Mouse (Mus musculus): Measurements from ENCODE around the gene Neurog2.

Neurog2 gene

DNA sequence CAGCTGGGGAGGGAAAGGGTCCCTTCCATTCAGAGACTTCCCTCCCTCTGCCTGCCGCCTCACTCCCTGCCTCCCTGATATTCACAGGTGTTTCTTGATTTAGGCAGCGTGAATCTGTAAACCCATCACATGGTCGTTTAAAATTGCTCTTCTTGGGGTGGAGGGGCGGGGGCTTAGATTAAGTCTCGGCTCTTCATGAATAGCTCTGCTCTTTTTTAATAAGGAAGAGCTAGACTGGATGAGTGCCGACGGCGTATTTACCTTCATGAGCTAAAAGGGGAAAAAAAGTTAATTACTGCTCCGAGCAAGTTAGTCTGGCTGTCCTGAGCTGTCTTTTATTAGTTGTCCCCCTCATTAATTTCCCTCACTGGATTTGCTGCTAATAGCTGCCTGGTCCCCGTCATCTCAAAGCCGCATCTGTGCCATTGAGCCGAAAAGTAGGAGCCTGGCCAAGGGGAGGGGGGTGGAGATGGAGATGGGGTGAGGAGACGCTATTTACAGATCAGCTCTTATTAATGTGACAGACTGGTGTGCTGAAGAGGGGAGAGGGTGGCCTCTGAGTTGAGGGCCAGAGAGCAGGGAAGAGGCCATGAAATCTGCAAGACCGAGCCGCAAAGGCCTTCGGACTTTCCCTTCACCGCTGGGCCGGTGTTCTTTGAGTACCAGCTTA, 13.4 kb downstream of the Neurog2 start:
- peak; percentile 94 for DNase-seq

- DNase-seq = peak; percentile 88
These were observed 19.1 kb downstream of the Neurog2 start for GRCm38 (mm10) chr3:127651742-127652653.

DNA sequence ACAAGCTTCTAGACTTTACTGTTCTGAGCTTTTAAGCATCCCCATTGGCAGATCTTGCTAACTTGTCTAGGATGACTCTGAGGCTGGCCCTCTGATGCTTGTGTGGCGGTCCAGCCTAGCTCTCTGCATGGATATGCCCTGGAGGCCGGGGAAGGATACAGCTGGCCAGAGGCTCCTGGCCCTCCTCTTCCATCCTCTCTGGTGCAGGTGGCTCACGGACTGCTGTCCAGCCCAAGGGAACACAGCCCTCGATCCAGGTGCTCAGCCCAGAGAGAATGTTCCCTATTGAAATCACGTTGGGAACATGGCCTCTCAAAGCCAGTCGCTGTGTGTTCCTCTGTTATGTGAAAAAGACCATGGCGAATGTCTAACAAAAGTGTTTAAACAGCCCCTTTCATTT, 27.8 kb downstream of the Neurog2 start:
- no peak for DNase-seq

- DNase-seq = peak; percentile 60
These were observed 29.0 kb downstream of the Neurog2 start for GRCm38 (mm10) chr3:127661646-127662531.

DNA sequence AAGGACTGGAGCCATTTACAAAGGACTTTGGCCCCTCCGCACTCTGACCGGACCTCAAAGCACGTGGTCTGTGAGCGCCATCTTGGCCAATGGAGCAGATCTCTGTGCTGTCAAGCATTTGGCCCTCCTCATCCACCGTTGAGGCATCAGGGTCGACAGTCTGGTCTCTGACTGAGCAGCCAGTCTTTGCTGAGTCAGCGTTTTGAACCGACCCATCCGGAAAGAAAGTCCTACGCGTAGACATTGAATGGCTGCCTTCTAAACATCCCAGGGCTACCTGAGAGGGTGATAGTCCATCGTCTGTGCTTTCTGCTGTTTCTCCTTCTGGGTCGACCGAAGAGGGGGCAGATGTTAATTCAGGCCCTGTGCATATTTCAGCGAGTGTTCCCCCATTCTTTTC, 46.8 kb downstream of the Neurog2 start:
- DNase-seq = no peak
